Mouse (Mus musculus): ENCODE measurements around the gene Wdr61.

DNA sequence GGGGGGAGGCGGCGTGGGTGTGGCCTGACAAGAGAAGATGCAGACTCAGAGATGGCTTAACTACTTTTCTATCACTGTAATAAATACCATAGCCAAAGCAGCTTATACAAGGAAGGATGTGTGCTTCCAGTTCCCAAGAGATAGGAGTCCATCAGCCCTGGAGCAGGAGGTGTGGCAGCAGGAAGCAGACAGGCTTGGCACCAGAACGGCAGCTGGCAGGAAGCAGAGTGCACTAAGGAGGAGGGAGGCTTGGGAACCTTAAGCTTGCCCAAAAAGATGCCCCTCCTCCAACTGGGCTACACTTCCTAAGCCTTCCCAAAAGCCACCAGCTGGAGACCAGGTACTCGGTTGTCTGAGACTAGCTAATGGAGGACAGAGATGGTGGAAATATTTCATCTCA is 51.5 kb downstream of the Wdr61 start:
- TF ChIP-seq CTCF (IDR thresholded peaks at IDR 0.05; ENCODE audit: control insufficient read depth, insufficient read depth, insufficient replicate concordance, low read depth, low read length) (no peak), POLR2A (IDR thresholded peaks at IDR 0.05; ENCODE audit: control insufficient read depth, low read depth, low read length) (no peak)
